Mouse (Mus musculus): ENCODE results near the gene Ebf3.

DNA sequence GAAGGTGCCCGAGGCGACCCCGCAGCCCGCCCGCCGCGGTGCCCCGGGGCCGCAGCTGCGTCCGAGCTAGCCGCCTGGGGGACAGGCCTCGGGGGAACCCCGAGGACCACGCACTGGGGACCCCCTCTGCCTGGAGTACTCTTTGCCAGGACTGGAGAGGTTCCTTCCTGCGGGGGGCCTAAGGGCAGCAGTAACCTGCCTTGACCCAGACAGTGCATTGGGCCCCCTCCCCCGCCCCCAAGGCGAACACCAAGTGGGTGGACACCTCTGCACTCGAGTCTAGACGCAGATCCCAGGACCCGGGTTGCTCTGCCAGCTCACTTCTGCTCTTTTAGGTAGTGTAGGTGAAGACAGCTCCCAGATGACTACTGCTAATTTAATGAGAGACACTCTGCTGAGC is 8.7 kb upstream of the Ebf3 start:
- TF ChIP-seq EP300 (IDR thresholded peaks at IDR 0.05; ENCODE audit: insufficient read depth, low read depth, low read length) (no peak), POLR2A (IDR thresholded peaks at IDR 0.05; ENCODE audit: insufficient read depth, low read depth, low read length) (no peak), CTCF (IDR thresholded peaks at IDR 0.05) (no peak)

Measured in heart, adult 2 months (tissue).